Comparison of ENCODE assay signal across 9 mouse cellular contexts in genomic region chr4:53227771-53228170, GRCm38 (mm10).
DNase-seq lines count a peak whose midpoint lies in the region; ATAC-seq lines count a peak whose summit lies in the region.
"Had no signal": no experiment of that assay in that cellular context is flagged by ENCODE, and none has a peak within 500 bp of the region (broad histone marks: within the 10 kb centered on the region; RNA-seq: fewer than 3 reads in every experiment).

No protein-coding gene starts in this region.

- ATAC-seq in kidney, embryonic 15.5 days (replicated peaks; ENCODE audit: low FRiP score), result no peak
- ATAC-seq in megakaryocyte progenitor cell, adult 5-6 weeks (replicated peaks; ENCODE audit: poor library complexity), result peak; percentile 93

- no peak overlapping the region for H3K9ac ChIP-seq in kidney, embryonic 15.5 days
- H3K9ac ChIP-seq: liver, embryonic 14.5 days had no signal

- H3K36me3 ChIP-seq in kidney, embryonic 15.5 days, result no peaks in the 10 kb centered on the region

- DNase-seq in kidney, adult 11 months, result no peak
- DNase-seq in ES-CJ7 (ENCODE audit: low read depth, low spot score), result peak; percentile 42
- no peak for DNase-seq in layer of hippocampus, adult 9-10 months (ENCODE audit: low spot score)
- DNase-seq in right cerebral cortex, postnatal 25 days, result no peak
- DNase-seq in yolk sac, embryonic 10.5 days (ENCODE audit: low spot score), result no peak

- WGBS in kidney, embryonic 15.5 days, result 60% methylated on average over 8 of the region's 8 CpGs

- H3K27ac ChIP-seq in kidney, embryonic 15.5 days, result 0 out of 2 replicates have a peak overlapping the region, but pooled peaks have one; percentile 4
- H3K27ac ChIP-seq in brown adipose tissue, adult 24 weeks (replicated peaks; ENCODE audit: low read depth, low read length), result 0 out of 2 replicates have a peak overlapping the region, but pooled peaks have one; percentile 17
- H3K27ac ChIP-seq: liver, embryonic 14.5 days had no signal

- no peaks in the 10 kb centered on the region for H3K27me3 ChIP-seq in kidney, embryonic 15.5 days

- peaks cover 5% of the 10 kb centered on the region; the same call in 1 of the 2 replicates for H3K4me1 ChIP-seq in kidney, embryonic 15.5 days
- H3K4me1 ChIP-seq in brown adipose tissue, adult 24 weeks (ENCODE audit: control insufficient read depth, insufficient read depth, insufficient read length, low read length), result peaks cover 7% of the 10 kb centered on the region

- no peak overlapping the region for H3K4me3 ChIP-seq in kidney, embryonic 15.5 days (replicated peaks)
- no peak overlapping the region for H3K4me3 ChIP-seq in brown adipose tissue, adult 24 weeks (ENCODE audit: insufficient read depth, low read depth, low read length)

- H3K4me2 ChIP-seq in kidney, embryonic 15.5 days, result no peak overlapping the region

- no peaks in the 10 kb centered on the region for H3K9me3 ChIP-seq in kidney, embryonic 15.5 days (replicated peaks)
